Mouse (Mus musculus): ENCODE data around the gene Liph.
"Not testable (repeated sequence)": the region's sequence is repeated elsewhere in the genome, so short reads cannot be mapped to it uniquely, and the experiment has no call there.

Gene Liph

GRCm38 (mm10) chr16:21995304-21995703 lies at the start of gene Liph:
Liph (minus strand) TSS chr16:21995663.
- no peak for DNase-seq

DNA sequence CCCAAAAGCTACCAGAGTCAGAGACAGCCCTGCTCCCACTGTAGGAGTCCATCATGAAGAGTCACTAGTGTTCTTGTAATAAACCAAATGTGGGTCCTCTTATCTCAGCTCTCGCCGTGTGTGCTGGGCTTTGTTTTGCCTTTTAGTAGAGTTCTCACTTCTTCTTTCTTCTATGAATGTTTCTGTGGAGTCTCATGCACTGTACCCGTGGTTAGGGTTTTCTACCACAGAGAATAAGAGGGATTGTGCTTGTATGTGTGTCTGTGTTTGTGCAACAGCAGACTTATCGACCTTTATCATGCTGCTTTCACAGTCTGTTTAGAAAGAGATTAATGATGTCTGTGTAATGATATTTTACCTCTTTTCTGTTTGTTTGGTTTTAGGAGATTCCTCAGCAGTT lies 48.4 kb upstream of the Liph start:
- no peak for DNase-seq

GRCm38 (mm10) chr16:22039978-22040377 lies 44.5 kb upstream of the Liph start:
- DNase-seq: no peak

- no peak for DNase-seq
These were observed 43.1 kb upstream of the Liph start for GRCm38 (mm10) chr16:22038554-22038953.

GRCm38 (mm10) chr16:22027474-22027873 lies 32.0 kb upstream of the Liph start:
- no peak for DNase-seq

DNA sequence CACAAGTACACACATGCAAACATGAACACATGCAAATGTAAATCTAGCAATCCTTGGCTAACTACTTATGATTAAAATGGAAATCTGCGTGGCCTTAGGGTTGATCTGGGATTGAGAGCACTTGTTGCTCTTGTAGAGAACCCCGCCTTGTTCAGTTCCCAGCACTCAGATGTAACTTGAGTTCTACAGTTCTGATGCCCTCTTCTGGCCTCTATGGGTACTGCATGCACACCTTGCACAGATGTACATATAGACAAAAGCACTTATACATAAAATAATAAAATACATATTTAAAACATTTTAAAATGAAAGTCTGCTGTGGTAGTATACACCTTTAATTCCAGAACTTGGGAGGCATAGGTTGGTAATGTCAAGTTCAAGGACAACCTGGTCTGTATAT lies 26.7 kb upstream of the Liph start:
- DNase-seq: no peak

GRCm38 (mm10) chr16:22015569-22015968 lies 20.1 kb upstream of the Liph start:
- DNase-seq: no peak

- no peak for DNase-seq
These were observed 14.1 kb upstream of the Liph start for GRCm38 (mm10) chr16:22009596-22009995.

GRCm38 (mm10) chr16:22009099-22009584 lies 13.7 kb upstream of the Liph start, which contains the start of gene Senp2:
Senp2 (plus strand) TSS chr16:22009484.
- DNase-seq: peak; percentile 100

- DNase-seq: no peak
These were observed 6.1 kb upstream of the Liph start for GRCm38 (mm10) chr16:22001606-22002005.

- no peak for DNase-seq
These were observed 5.7 kb upstream of the Liph start for GRCm38 (mm10) chr16:22001172-22001571.

GRCm38 (mm10) chr16:21999941-22000690 lies 4.7 kb upstream of the Liph start:
- no peak for DNase-seq

GRCm38 (mm10) chr16:21998061-21998460 lies 2.6 kb upstream of the Liph start:
- peak; percentile 20 for DNase-seq

DNA sequence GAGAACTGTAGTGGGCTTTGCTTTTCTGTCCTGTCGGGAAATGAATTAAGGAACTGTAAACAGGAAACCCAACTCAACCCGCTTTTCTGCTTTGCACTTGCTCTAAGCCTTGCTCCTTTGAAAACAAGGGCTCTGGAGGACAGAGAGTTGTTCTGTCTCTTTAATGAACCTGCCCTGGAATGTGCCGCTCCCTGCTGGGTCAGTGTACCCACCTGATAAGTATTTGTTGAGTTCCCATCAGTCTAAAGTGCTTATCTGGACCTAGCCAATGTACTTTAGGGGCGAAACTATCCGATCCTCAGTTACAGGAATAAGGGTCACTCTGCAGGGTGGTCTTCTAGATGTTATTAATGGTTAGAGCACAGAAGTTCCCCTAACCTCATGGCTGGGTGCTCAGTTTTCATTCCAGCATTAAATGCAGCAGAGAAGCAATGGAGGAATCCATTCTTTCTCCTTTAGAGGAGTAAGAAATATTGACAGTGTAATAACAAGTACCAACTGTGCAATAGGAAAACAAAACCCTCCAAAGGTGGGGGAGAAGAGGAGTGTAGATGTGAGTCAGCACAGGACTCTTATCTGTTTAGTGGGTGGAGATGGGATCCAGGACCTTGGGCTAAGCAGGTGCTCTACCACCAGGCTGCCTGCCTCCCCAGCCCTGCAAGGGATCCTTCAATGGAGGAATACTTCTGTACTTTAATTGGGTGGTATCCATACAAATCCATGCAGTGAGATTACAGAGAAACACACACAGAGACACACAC lies 1.6 kb upstream of the Liph start:
- DNase-seq: no peak

GRCm38 (mm10) chr16:21996402-21996801 lies 939 bp upstream of the Liph start:
- no peak for DNase-seq

GRCm38 (mm10) chr16:21991774-21992173 lies 3.7 kb downstream of the Liph start:
- no peak for DNase-seq

DNA sequence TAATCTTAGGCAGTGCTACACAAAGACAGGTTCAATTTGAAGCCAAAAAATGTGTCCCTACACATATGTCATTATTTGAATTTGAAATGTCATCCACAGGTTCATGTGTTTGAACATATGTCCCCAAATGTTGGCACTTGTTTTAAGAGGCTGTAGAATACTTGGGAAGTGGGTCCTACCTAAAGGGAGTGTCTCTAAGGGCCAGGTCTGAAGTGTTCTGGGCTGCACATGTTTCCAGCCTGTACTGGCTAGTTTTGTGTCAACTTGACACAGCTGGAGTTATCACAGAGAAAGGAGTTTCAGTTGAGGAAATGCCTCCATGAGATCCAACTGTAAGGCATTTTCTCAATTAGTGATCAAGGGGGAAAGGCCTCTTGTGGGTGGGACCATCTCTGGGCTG lies 4.6 kb downstream of the Liph start:
- DNase-seq: not testable (repeated sequence)

GRCm38 (mm10) chr16:21987956-21988355 lies 7.5 kb downstream of the Liph start:
- DNase-seq: no peak

- DNase-seq: no peak
These were observed 9.3 kb downstream of the Liph start for GRCm38 (mm10) chr16:21986191-21986590.

- no peak for DNase-seq
These were observed 11.4 kb downstream of the Liph start for GRCm38 (mm10) chr16:21984091-21984490.

- no peak for DNase-seq
These were observed 11.9 kb downstream of the Liph start for GRCm38 (mm10) chr16:21983581-21983980.

DNA sequence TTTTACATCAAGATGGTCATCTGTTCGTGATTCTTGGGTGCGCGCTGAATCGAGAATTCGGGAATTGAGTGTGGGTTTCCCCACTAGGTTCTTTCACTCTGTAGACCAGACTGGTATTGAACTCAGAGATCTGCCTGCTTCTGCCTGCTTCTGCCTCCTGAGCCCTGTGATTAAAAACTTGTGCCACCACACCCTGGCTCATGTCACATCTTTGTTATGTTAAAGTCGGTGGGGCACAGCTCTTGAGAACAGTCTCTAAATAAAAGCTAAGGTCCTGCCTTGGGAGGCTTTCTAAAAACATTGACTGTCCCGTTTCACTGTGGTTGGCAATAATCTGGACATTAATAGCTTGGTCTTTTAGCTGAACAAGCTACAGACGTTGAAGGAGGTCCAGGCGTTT lies 12.3 kb downstream of the Liph start:
- no peak for DNase-seq

GRCm38 (mm10) chr16:21977347-21977746 lies 18.1 kb downstream of the Liph start:
- no peak for DNase-seq

DNA sequence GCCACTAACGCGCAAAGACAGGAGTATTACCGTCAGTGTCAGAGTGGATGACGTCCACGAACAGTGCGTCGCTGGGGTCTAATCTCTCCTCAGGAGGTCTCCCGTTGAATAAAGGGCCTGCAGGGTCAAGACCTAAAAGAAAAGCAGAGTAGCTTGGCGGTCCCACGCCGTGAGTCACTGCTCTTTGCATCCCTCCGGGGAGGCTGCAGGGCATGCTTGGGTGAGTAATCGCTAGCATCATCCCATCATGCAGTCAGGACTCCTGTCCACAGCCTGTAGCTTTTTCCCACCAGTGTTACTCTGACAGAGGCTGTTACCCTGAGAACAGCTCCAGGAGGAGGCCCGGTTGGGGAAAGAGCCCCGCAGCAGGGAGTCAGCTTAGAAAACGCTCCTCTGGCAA lies 19.3 kb downstream of the Liph start:
- no peak for DNase-seq
